Mouse (Mus musculus) CH12.LX (cell line): Measurements from ENCODE around the gene Hectd1. TPM values are rescaled to one million over a fixed set of nuclear protein-coding genes. Genes with fewer than 3 reads are reported as not detected.

Source experiments
- DNase-seq: peaks from one replicate; pipeline ENCODE4 v3.0.0-alpha.2; 2013; ENCODE audit errors: extremely low read depth
- H3K27ac ChIP-seq: 2 replicates; pipeline ENCODE4 v1.5.1; 2012; ENCODE audit warnings: low read depth, mild to moderate bottlenecking, control low read depth, moderate library complexity; ENCODE audit not compliant: insufficient read depth
- H3K27me3 ChIP-seq: replicated peaks from 2 replicates; pipeline ENCODE3; 2012; ENCODE audit warnings: inconsistent platforms
- H3K36me3 ChIP-seq, 2 experiments: replicated peaks in 1 of 2; 2 replicates each; pipeline versions ENCODE3 to v1.6.1; 2012; ENCODE audit warnings: inconsistent platforms in 1 of 2, low read length in 1 of 2, mild to moderate bottlenecking in 1 of 2, mixed read lengths in 1 of 2, moderate library complexity in 1 of 2; ENCODE audit not compliant: control insufficient read depth in 1 of 2, insufficient read depth in 1 of 2
- H3K4me1 ChIP-seq, 2 experiments: 2 replicates each; pipeline ENCODE4 v1.6.1; 2012; ENCODE audit warnings: inconsistent platforms in 1 of 2, moderate library complexity in 1 of 2; ENCODE audit not compliant: insufficient read depth in 2 of 2, control insufficient read depth in 1 of 2
- H3K4me2 ChIP-seq: 2 replicates; pipeline ENCODE4 v1.6.1; 2012; ENCODE audit warnings: low read depth, mild to moderate bottlenecking, control low read depth; ENCODE audit not compliant: poor library complexity, insufficient read depth, severe bottlenecking
- H3K4me3 ChIP-seq, 3 experiments: fragments of 150-350 bp in 1 of 3; sonication (generic) in 1 of 3; replicated peaks in 1 of 3; 2 replicates each; pipeline versions ENCODE3 to v1.5.1; 2011 to 2012; ENCODE audit warnings: low read depth in 2 of 3, low read length in 2 of 3, mild to moderate bottlenecking in 2 of 3, moderate library complexity in 2 of 3, control low read depth in 1 of 3, improper control_type of control experiment in 1 of 3, inconsistent platforms in 1 of 3, mixed read lengths in 1 of 3; ENCODE audit not compliant: poor library complexity in 1 of 3
- H3K79me2 ChIP-seq: replicated peaks from 2 replicates; pipeline ENCODE4 v1.6.1; 2012; ENCODE audit warnings: mild to moderate bottlenecking, moderate library complexity; ENCODE audit not compliant: control insufficient read depth, poor library complexity, insufficient read depth, severe bottlenecking; ENCODE audit errors: extremely low read depth
- H3K9ac ChIP-seq: 2 replicates; pipeline ENCODE4 v1.6.1; 2012; ENCODE audit warnings: low read depth, mild to moderate bottlenecking, control low read depth, moderate library complexity; ENCODE audit not compliant: insufficient read depth
- H3K9me3 ChIP-seq: replicated peaks from 2 replicates; pipeline ENCODE3; 2012; ENCODE audit warnings: low read length, inconsistent platforms, mixed read lengths
- BHLHE40 ChIP-seq: IDR thresholded peaks from 2 replicates; pipeline ENCODE4 v1.6.1; 2011; ENCODE audit warnings: mild to moderate bottlenecking, low read depth, low read length, improper control_type of control experiment
- CTCF ChIP-seq, 2 experiments: IDR thresholded peaks in 1 of 2; conservative IDR thresholded peaks in 1 of 2; 2 replicates each; pipeline ENCODE4 v1.5.1; 2011 to 2012; ENCODE audit warnings: low read depth in 2 of 2, low read length in 2 of 2, improper control_type of control experiment in 1 of 2, inconsistent platforms in 1 of 2, mild to moderate bottlenecking in 1 of 2, moderate library complexity in 1 of 2
- E2F4 ChIP-seq: IDR thresholded peaks from 2 replicates; pipeline ENCODE4 v1.6.1; 2011; ENCODE audit warnings: low read depth, low read length, improper control_type of control experiment; ENCODE audit not compliant: insufficient replicate concordance
- ELF1 ChIP-seq: IDR thresholded peaks from 2 replicates; pipeline ENCODE4 v1.6.1; 2014; ENCODE audit warnings: low read depth, mild to moderate bottlenecking, inconsistent platforms, low read length, improper control_type of control experiment
- IRF4 ChIP-seq: IDR thresholded peaks from 2 replicates; pipeline ENCODE4 v1.6.1; 2014; ENCODE audit warnings: low read depth, mild to moderate bottlenecking, inconsistent platforms, low read length, improper control_type of control experiment
- JUN ChIP-seq: IDR thresholded peaks from 2 replicates; pipeline ENCODE4 v1.6.1; 2011; ENCODE audit warnings: low read depth, mild to moderate bottlenecking, low read length, improper control_type of control experiment, moderate library complexity; ENCODE audit not compliant: insufficient read depth
- JUND ChIP-seq: conservative IDR thresholded peaks from 2 replicates; pipeline ENCODE4 v1.6.1; 2011; ENCODE audit warnings: low read depth, low read length, improper control_type of control experiment
- MXI1 ChIP-seq: IDR thresholded peaks from 2 replicates; pipeline ENCODE4 v1.6.1; 2011; ENCODE audit warnings: mild to moderate bottlenecking, low read depth, low read length, improper control_type of control experiment
- NELFE ChIP-seq: IDR thresholded peaks from 2 replicates; pipeline ENCODE4 v1.6.1; 2011; ENCODE audit warnings: low read depth, low read length, improper control_type of control experiment
- PAX5 ChIP-seq: IDR thresholded peaks from 2 replicates; pipeline ENCODE4 v1.6.1; 2012; ENCODE audit warnings: low read length, inconsistent platforms, mixed read lengths
- POLR2AphosphoS2 ChIP-seq: IDR thresholded peaks from 2 replicates; pipeline ENCODE4 v1.6.1; 2011; ENCODE audit warnings: low read depth, low read length, improper control_type of control experiment
- RAD21 ChIP-seq: IDR thresholded peaks from 2 replicates; pipeline ENCODE4 v1.6.1; 2011; ENCODE audit warnings: low read depth, mild to moderate bottlenecking, low read length, improper control_type of control experiment, moderate library complexity
- RCOR1 ChIP-seq: conservative IDR thresholded peaks from 2 replicates; pipeline ENCODE4 v1.6.1; 2012; ENCODE audit warnings: low read depth, mild to moderate bottlenecking, inconsistent platforms, low read length, improper control_type of control experiment
- SMC3 ChIP-seq: IDR thresholded peaks from 2 replicates; pipeline ENCODE4 v1.6.1; 2011; ENCODE audit warnings: low read depth, low read length, improper control_type of control experiment
- TCF12 ChIP-seq: IDR thresholded peaks from 2 replicates; pipeline ENCODE4 v1.6.1; 2014; ENCODE audit warnings: low read depth, mild to moderate bottlenecking, inconsistent platforms, low read length, improper control_type of control experiment
- UBTF ChIP-seq: IDR thresholded peaks from 2 replicates; pipeline ENCODE4 v1.6.1; 2012; ENCODE audit warnings: low read depth, mild to moderate bottlenecking, inconsistent platforms, low read length, improper control_type of control experiment, moderate library complexity
- USF2 ChIP-seq: conservative IDR thresholded peaks from 2 replicates; pipeline ENCODE4 v1.6.1; 2011; ENCODE audit warnings: low read depth, low read length, improper control_type of control experiment
- ZC3H11A ChIP-seq: IDR thresholded peaks from 2 replicates; pipeline ENCODE4 v1.6.1; 2012; ENCODE audit warnings: low read depth, mild to moderate bottlenecking, inconsistent platforms, low read length, improper control_type of control experiment
- ZMIZ1 ChIP-seq: IDR thresholded peaks from 2 replicates; pipeline ENCODE4 v1.6.1; 2012; ENCODE audit warnings: low read depth, mild to moderate bottlenecking, inconsistent platforms, low read length, improper control_type of control experiment
- ZNF384 ChIP-seq: IDR thresholded peaks from 2 replicates; pipeline ENCODE4 v1.6.1; 2012; ENCODE audit warnings: low read depth, low read length, improper control_type of control experiment, inconsistent platforms
- dilution Hi-C: fragments of 300-500 bp; cut with MboI; formaldehyde crosslinking; loops from 2 replicates; pipeline ENCODE4 v1.14.3; 2020; ENCODE audit warnings: low sequenced_read_pairs; ENCODE audit not compliant: extremely low pct_unique_long_range_greater_than_20kb, extremely low pct_ligation_motif_present
- in situ Hi-C: fragments of 300-500 bp; cut with MboI; formaldehyde crosslinking; loops from 3 replicates; pipeline ENCODE4 v1.14.3; 2019; ENCODE audit warnings: low sequenced_read_pairs, low pct_ligation_motif_present, low pct_unique_long_range_greater_than_20kb, mixed read lengths
- polyA plus RNA-seq: library from polyadenylated mRNA; unstranded; fragments of >175 nt; gene quantifications from 2 replicates; pipeline ENCODE4 v1.2.1, GENCODE M21; 2012; ENCODE audit warnings: low read depth; ENCODE audit not compliant: insufficient read length
- total RNA-seq, 2 experiments: library from RNA; depleted of rRNA; stranded (reverse); fragments of 300-350 nt in 1 of 2; fragments of >200 nt in 1 of 2; gene quantifications; 2 replicates each; pipeline ENCODE4 v1.2.3; 2012 to 2014

Gene Hectd1
- total and polyA plus RNA-seq, 3 experiments: 36.2 to 42.3 (median 41.4) TPM

- in situ Hi-C loops: no loop called here
- H3K4me3 ChIP-seq: no peak overlapping the region
- H3K79me2 ChIP-seq: no peaks in the 10 kb centered on the region
- H3K27me3 ChIP-seq: no peaks in the 10 kb centered on the region
- no peaks in the 10 kb centered on the region for H3K9me3 ChIP-seq
- no peak overlapping the region for H3K9ac ChIP-seq
- no peaks in the 10 kb centered on the region for H3K36me3 ChIP-seq
- H3K27ac ChIP-seq: no peak overlapping the region
- TF ChIP-seq USF2 (no peak), TCF12 (no peak), ZC3H11A (no peak), JUND (no peak), SMC3 (no peak), UBTF (no peak), POLR2AphosphoS2 (no peak), RAD21 (no peak), RCOR1 (no peak), ELF1 (no peak), ZNF384 (no peak), MXI1 (no peak), JUN (no peak), ZMIZ1 (no peak), NELFE (no peak), BHLHE40 (no peak), CTCF (conservative IDR thresholded peaks at IDR 0.05 in 1 of 2, IDR thresholded peaks at IDR 0.05 in 1 of 2; ENCODE audit: low read depth in 2 of 2, low read length in 2 of 2) (no peak), IRF4 (no peak)
- peaks cover 16 to 32% of the 10 kb centered on the region in 2 experiments for H3K4me1 ChIP-seq
- dilution Hi-C loops: no loop called here
- no peak for DNase-seq
- H3K4me2 ChIP-seq: no peak overlapping the region
Observed at GRCm38 (mm10) chr12:51863116-51864002, 34.0 kb upstream of the Hectd1 start.

- Histone ChIP-seq H3K4me2 (no peak overlapping the region), H3K27ac (no peak overlapping the region), H3K9me3 (no peaks in the 10 kb centered on the region), H3K4me1 (no peaks in the 10 kb centered on the region), H3K27me3 (no peaks in the 10 kb centered on the region), H3K36me3 (no peaks in the 10 kb centered on the region), H3K79me2 (no peaks in the 10 kb centered on the region), H3K4me3 (no peak overlapping the region), H3K9ac (no peak overlapping the region)
- DNase-seq: no peak
- in situ Hi-C loops (no loop called here), dilution Hi-C loops (no loop called here)
- TF ChIP-seq PAX5 (no peak), E2F4 (no peak)
Observed at GRCm38 (mm10) chr12:51858134-51859028, 29.0 kb upstream of the Hectd1 start.
